In genomic region chr14:79327033-79327432, GRCm38 (mm10) we compare ENCODE assay signal across 8 mouse cellular contexts. TPM values are rescaled to one million over a fixed set of nuclear protein-coding genes. Genes with fewer than 3 reads are reported as not detected.
DNase-seq lines count a peak whose midpoint lies in the region; ATAC-seq and TF ChIP-seq lines count a peak whose summit lies in the region.

No protein-coding gene starts in this region.

- intact Hi-C loops in heart, postnatal 25 days (cut with DNase I): loop anchor here (2.0 kb wide), 1 partner anchor 202 kb away; no protein-coding TSS in a partner anchor

- peak; percentile 50 for DNase-seq in heart, adult 8-10 months (ENCODE audit: low spot score)
- no peak for DNase-seq in heart, postnatal 25 days (ENCODE audit: low spot score)
- peak; percentile 66 for DNase-seq in 416B (ENCODE audit: low read depth)
- DNase-seq in G1E (ENCODE audit: low spot score): no peak
- DNase-seq in cerebellum, postnatal 10 days: peak; percentile 59 to 73
- peak; percentile 22 to 63 for DNase-seq in kidney, postnatal 36 days
- DNase-seq in retina, adult 2 months (ENCODE audit: low read depth, low spot score): peak; percentile 16
- DNase-seq in right cerebral cortex, postnatal 14 days: no peak

- no peak overlapping the region for H3K4me3 ChIP-seq in G1E (ENCODE audit: low read depth, low read length)

- peaks cover 24% of the 10 kb centered on the region for H3K4me1 ChIP-seq in G1E (ENCODE audit: insufficient read depth, low read depth, low read length)

- no peaks in the 10 kb centered on the region for H3K27me3 ChIP-seq in G1E (ENCODE audit: insufficient read depth, low read length)

- no peaks in the 10 kb centered on the region for H3K9me3 ChIP-seq in G1E (replicated peaks)

- peaks cover 3% of the 10 kb centered on the region for H3K36me3 ChIP-seq in G1E (replicated peaks)

- peak; percentile 78 for TF ChIP-seq CTCF in G1E (IDR thresholded peaks at IDR 0.05; ENCODE audit: low read depth, low read length)

- ATAC-seq in G1E (ENCODE audit: extremely low read depth, insufficient number of reproducible peaks, low FRiP score, poor library complexity, severe bottlenecking): peak; percentile 24; the same call in 1 of the 2 replicates

RNA-seq across cellular contexts. Expression of gene Rgcc, which starts 25.6 kb away (rescaled TPM):
- total RNA-seq in heart, adult 8-10 months (2022): 10 to 100 TPM; 34.3 to 72.1 (median 56.2) TPM
- total RNA-seq in heart, postnatal 25 days (2021): 10 to 100 TPM; 37.9 to 54.5 TPM
- total RNA-seq in G1E (2014; fragmentation: Nextera tagmentation) (not detected in 2 replicates), G1E (2017) (not detected in 2 replicates)
- 0.07 TPM in 1 of 2 replicates, not detected in the other for polyA plus RNA-seq in G1E (2012)

Comparison
In these comparisons a context has a peak if more than half of its experiments do, and no peak if none do; other contexts are left out.
1. DNase-seq: peak in heart, adult 8-10 months (single experiment), 416B (single experiment), cerebellum, postnatal 10 days (2 of 2), kidney, postnatal 36 days (2 of 2) and retina, adult 2 months (single experiment); none in heart, postnatal 25 days (single experiment), G1E (single experiment) and right cerebral cortex, postnatal 14 days (single experiment).
2. RNA of gene Rgcc, which starts 25.6 kb away (total RNA-seq): 34.3 to 72.1 TPM in heart, adult 8-10 months and 37.9 to 54.5 TPM in heart, postnatal 25 days; not detected in G1E; every median in the first group is over 10 times any median in the second.